Mouse (Mus musculus): ENCODE results near the gene Mgat4b.

- TF ChIP-seq CTCF (IDR thresholded peaks at IDR 0.05; ENCODE audit: extremely low read depth, insufficient read length, insufficient replicate concordance, low read depth, low read length), result no peak
- no peak for TF ChIP-seq POLR2A (IDR thresholded peaks at IDR 0.05; ENCODE audit: low read depth, low read length)
Measured at GRCm38 (mm10) chr11:50263198-50263597, 52.5 kb downstream of the Mgat4b start.

Data from small intestine, adult 2 months (tissue).